Mouse (Mus musculus): Measurements from ENCODE around the gene Usp4.

DNA sequence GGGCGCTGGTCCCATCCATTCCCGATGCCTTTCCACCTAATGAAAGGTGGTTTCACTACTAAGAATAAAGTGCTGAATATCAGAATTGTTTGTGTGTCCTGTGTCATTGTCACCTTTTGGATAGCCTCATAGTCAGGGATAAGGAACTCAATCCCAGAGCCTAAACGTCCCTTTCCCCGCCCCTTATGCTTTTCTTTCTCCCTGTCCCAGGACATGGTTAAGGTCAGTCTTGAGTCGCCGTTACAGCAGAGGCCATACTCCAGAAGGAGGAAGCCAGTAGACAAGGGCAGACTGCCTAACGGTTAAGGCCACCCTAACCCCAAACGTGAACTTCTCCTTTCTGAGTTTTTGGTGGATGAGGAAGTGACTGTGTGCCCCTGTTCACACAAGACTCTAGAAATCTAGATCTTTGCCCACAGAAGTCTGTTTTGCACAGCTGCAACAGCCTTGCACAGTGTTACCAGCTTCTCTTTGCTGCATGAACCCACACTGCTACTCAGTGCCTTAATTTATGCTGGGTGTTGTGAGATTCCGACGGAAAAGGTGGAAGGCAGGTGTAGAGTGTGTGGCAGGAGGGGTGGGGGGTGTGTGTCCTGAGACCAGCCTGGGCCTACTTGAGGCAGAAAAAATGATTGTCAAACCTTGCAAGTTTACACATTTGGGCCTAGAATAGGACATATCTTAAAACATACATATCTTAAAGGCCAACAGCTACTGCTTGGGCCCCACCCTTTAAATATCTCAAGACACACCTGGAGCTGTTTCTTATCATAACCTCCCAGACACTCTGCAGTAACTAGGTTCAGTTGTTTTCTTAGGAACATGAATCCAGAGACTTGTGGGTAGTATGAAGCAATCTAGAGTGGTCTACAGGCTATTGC, 7.2 kb upstream of the Usp4 start:
- TF ChIP-seq POLR2A (IDR thresholded peaks at IDR 0.05; ENCODE audit: borderline replicate concordance, insufficient read depth, low read length), result no peak
- TF ChIP-seq CTCF (IDR thresholded peaks at IDR 0.05; ENCODE audit: borderline replicate concordance, insufficient read depth, low read depth, low read length), result no peak
